Comparison of ENCODE assay signal across 19 mouse cellular contexts in the genomic region with DNA sequence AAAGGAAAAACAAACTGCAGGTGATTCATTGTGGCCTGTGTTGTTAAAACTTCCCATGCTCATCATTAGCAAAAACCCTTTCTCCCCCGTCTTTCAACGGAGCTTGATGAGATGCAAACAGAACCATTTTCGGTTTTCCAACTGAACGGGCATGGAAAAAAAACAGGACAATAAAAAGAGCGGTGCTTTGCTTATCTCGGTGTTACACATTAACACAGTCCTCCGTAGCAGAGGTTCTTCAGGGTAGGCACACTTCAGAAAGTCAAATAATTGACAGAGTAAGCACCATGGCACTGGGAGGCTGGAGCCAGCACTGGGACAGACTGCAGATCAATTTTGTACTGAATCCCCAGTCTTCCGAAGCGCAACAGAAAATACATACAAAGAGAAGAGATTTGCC. TPM values are rescaled to one million over a fixed set of nuclear protein-coding genes. Genes with fewer than 3 reads are reported as not detected.
DNase-seq lines count a peak whose midpoint lies in the region; ATAC-seq and TF ChIP-seq lines count a peak whose summit lies in the region.
"Had no signal": no experiment of that assay in that cellular context is flagged by ENCODE, and none has a peak within 500 bp of the region (broad histone marks: within the 10 kb centered on the region; RNA-seq: fewer than 3 reads in every experiment).

No protein-coding gene starts in this region.

- H3K9ac ChIP-seq in lung, postnatal 0 days (replicated peaks; ENCODE audit: low read depth): no peak overlapping the region
- H3K9ac ChIP-seq in liver, postnatal 0 days (replicated peaks): no peak overlapping the region
- H3K9ac ChIP-seq: forebrain, postnatal 0 days; heart, embryonic 13.5 days; hindbrain, embryonic 12.5 days; midbrain, embryonic 12.5 days had no signal

- DNase-seq in lung, postnatal 0 days (ENCODE audit: low spot score): no peak
- DNase-seq in lung, postnatal 10 days: no peak
- peak; percentile 76 for DNase-seq in kidney, adult 11 months
- peak; percentile 54 for DNase-seq in kidney, postnatal 10 days
- no peak for DNase-seq in liver, postnatal 0 days
- no peak for DNase-seq in adrenal gland, postnatal 14 days
- no peak for DNase-seq in hindbrain, embryonic 10.5 days (ENCODE audit: low spot score)
- DNase-seq in Muller cell, postnatal 12 days (ENCODE audit: inconsistent ontology term): no peak
- DNase-seq: adrenal gland, postnatal 25 days; cerebellum, postnatal 10 days; forebrain, postnatal 0 days; gastrocnemius, postnatal 25 days; retina, postnatal 1 day had no signal

- H3K36me3 ChIP-seq in lung, postnatal 0 days (ENCODE audit: insufficient read depth, low read length): no peaks in the 10 kb centered on the region
- H3K36me3 ChIP-seq in liver, postnatal 0 days (replicated peaks; ENCODE audit: insufficient read depth, low read length): no peaks in the 10 kb centered on the region
- no peaks in the 10 kb centered on the region for H3K36me3 ChIP-seq in hindbrain, embryonic 10.5 days
- H3K36me3 ChIP-seq: heart, embryonic 13.5 days; hindbrain, embryonic 12.5 days; limb, embryonic 10.5 days; midbrain, embryonic 12.5 days had no signal

- no peak overlapping the region for H3K4me2 ChIP-seq in lung, postnatal 0 days (replicated peaks; ENCODE audit: low read depth, low read length)
- H3K4me2 ChIP-seq in liver, postnatal 0 days (ENCODE audit: low read depth, low read length): peak overlapping the region; percentile 35
- H3K4me2 ChIP-seq: heart, embryonic 13.5 days; hindbrain, embryonic 12.5 days; midbrain, embryonic 12.5 days had no signal

- no peaks in the 10 kb centered on the region for H3K9me3 ChIP-seq in lung, postnatal 0 days (ENCODE audit: low read length)
- H3K9me3 ChIP-seq in liver, postnatal 0 days (ENCODE audit: low read length): no peaks in the 10 kb centered on the region
- no peaks in the 10 kb centered on the region for H3K9me3 ChIP-seq in hindbrain, embryonic 10.5 days
- H3K9me3 ChIP-seq: heart, embryonic 13.5 days; hindbrain, embryonic 12.5 days; limb, embryonic 10.5 days; midbrain, embryonic 12.5 days had no signal

- TF ChIP-seq CTCF in lung, postnatal 0 days (IDR thresholded peaks at IDR 0.05): no peak
- TF ChIP-seq CTCF in liver, postnatal 0 days (IDR thresholded peaks at IDR 0.05; ENCODE audit: low read depth): no peak

- H3K27me3 ChIP-seq in lung, postnatal 0 days (replicated peaks; ENCODE audit: insufficient read depth, low read length): no peaks in the 10 kb centered on the region
- no peaks in the 10 kb centered on the region for H3K27me3 ChIP-seq in liver, postnatal 0 days (ENCODE audit: insufficient read depth, low read length)
- H3K27me3 ChIP-seq in hindbrain, embryonic 10.5 days (ENCODE audit: insufficient read depth, poor library complexity, severe bottlenecking): no peaks in the 10 kb centered on the region
- H3K27me3 ChIP-seq: heart, embryonic 13.5 days; hindbrain, embryonic 12.5 days had no signal

- H3K4me1 ChIP-seq in lung, postnatal 0 days (ENCODE audit: insufficient read depth, low read depth, low read length): peaks cover 16% of the 10 kb centered on the region; the same call in 1 of the 2 replicates
- H3K4me1 ChIP-seq in liver, postnatal 0 days (ENCODE audit: insufficient read depth): peaks cover 19% of the 10 kb centered on the region
- no peaks in the 10 kb centered on the region for H3K4me1 ChIP-seq in hindbrain, embryonic 10.5 days (replicated peaks)
- H3K4me1 ChIP-seq: hindbrain, embryonic 12.5 days; midbrain, embryonic 12.5 days had no signal

- H3K27ac ChIP-seq in lung, postnatal 0 days (ENCODE audit: low read length): peak overlapping the region; percentile 3; the same call in 1 of the 2 replicates
- no peak overlapping the region for H3K27ac ChIP-seq in liver, postnatal 0 days (ENCODE audit: low read depth)
- H3K27ac ChIP-seq in hindbrain, embryonic 10.5 days: no peak overlapping the region
- H3K27ac ChIP-seq: heart, embryonic 13.5 days; hindbrain, embryonic 12.5 days; limb, embryonic 10.5 days; midbrain, embryonic 12.5 days had no signal

- TF ChIP-seq EP300 in lung, postnatal 0 days (IDR thresholded peaks at IDR 0.05): no peak
- no peak for TF ChIP-seq EP300 in liver, postnatal 0 days (IDR thresholded peaks at IDR 0.05; ENCODE audit: low read depth)

- no peak overlapping the region for H3K4me3 ChIP-seq in lung, postnatal 0 days (ENCODE audit: low read depth, low read length)
- no peak overlapping the region for H3K4me3 ChIP-seq in liver, postnatal 0 days (ENCODE audit: low read depth, low read length)
- H3K4me3 ChIP-seq in hindbrain, embryonic 10.5 days: no peak overlapping the region
- H3K4me3 ChIP-seq: erythroblast, embryonic 14.5 days; heart, embryonic 13.5 days; hindbrain, embryonic 12.5 days; limb, embryonic 10.5 days; midbrain, embryonic 12.5 days; myocyte had no signal

- WGBS in lung, postnatal 0 days: 52% methylated on average over 9 of the region's 9 CpGs
- 52% methylated on average over 9 of the region's 9 CpGs for WGBS in liver, postnatal 0 days (ENCODE audit: insufficient replicate concordance)
- WGBS in hindbrain, embryonic 10.5 days: 79% methylated on average over 9 of the region's 9 CpGs

- peak; percentile 30; the same call in 1 of the 2 replicates for ATAC-seq in lung, postnatal 0 days
- ATAC-seq in liver, postnatal 0 days: no peak
- ATAC-seq: forebrain, postnatal 0 days had no signal

RNA-seq across cellular contexts. Expression of gene Igfbp7, which starts 23.1 kb away (rescaled TPM):
- 756 and 780 TPM in 2 replicates for polyA plus RNA-seq in lung, postnatal 0 days (2015; fragmentation: Nextera tagmentation; extraction: Ambion mirVana)
- polyA plus RNA-seq in liver, postnatal 0 days (2015; fragmentation: Nextera tagmentation; extraction: Ambion mirVana): 89.6 and 97.3 TPM in 2 replicates
- total RNA-seq in adrenal gland, postnatal 14 days (2021): 819 and 844 TPM in 2 replicates
- 8.0 and 25.9 TPM in 2 replicates for polyA plus RNA-seq in hindbrain, embryonic 10.5 days (2016; fragmentation: Nextera tagmentation; extraction: Ambion mirVana)

Comparison
In these comparisons a context has a peak if more than half of its experiments do, and no peak if none do; other contexts are left out.
1. DNase-seq: peak in kidney, adult 11 months (single experiment) and kidney, postnatal 10 days (single experiment); none in lung, postnatal 0 days (single experiment), lung, postnatal 10 days (single experiment), liver, postnatal 0 days (single experiment), adrenal gland, postnatal 14 days (single experiment), hindbrain, embryonic 10.5 days (single experiment) and Muller cell, postnatal 12 days (single experiment).